Mouse (Mus musculus): Measurements from ENCODE around the gene Arrb1.

GRCm38 (mm10) chr7:99648623-99649022 is 113.4 kb downstream of the Arrb1 start:
- TF ChIP-seq TAL1 (IDR thresholded peaks at IDR 0.05; ENCODE audit: low read length) (no peak), GATA1 (IDR thresholded peaks at IDR 0.05; ENCODE audit: low read length) (no peak)

Data from erythroblast, embryonic 14.5 days (primary cell).